Mouse (Mus musculus) fibroblast of lung, adult 2 months (primary cell): ENCODE measurements around the gene Atp2a1.

ENCODE experiments used
- DNase-seq: peaks from one replicate; pipeline ENCODE4 v3.0.0-alpha.2; 2011; ENCODE audit warnings: low read depth

Gene Atp2a1

DNA sequence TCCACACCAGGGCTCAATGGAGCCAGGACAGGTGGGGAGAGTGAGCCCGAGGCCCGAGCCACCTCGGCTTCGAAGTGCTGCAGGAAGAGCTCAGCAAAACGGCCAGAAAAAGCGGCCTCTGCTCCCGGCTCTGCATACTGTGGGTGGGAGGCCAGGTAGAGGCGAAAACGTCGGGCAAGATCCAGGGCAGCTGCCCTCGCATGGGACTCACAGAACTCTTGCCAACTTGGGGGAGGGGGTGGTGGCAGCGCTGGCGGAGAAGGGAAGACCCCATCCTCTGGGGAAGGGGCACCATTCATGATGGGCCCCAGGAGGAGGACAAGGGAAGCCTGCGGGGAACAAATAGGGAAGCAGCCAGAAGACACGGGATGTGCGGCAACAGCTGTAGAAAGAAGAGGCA, 9.8 kb upstream of the Atp2a1 start:
- no peak for DNase-seq

DNA sequence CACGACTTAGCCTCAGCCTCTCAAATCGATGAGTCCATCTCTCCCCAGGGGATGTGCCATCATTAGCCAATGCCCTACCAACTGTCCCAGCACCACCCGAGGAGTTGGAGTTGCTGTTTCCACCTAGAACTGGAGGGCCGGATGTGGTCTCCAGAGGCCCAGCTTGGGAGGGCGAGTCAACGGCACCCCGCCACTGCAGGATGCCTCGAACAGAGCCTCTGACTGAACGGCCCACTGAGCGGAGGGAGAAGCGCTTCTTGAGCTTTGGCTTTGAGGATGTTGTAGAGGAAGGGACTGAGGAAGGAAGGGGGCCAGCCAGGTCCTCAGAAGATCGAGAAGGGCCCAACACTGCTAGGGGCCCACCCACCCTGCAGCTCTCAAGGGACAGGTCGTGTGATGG, 9.4 kb upstream of the Atp2a1 start:
- no peak for DNase-seq

DNA sequence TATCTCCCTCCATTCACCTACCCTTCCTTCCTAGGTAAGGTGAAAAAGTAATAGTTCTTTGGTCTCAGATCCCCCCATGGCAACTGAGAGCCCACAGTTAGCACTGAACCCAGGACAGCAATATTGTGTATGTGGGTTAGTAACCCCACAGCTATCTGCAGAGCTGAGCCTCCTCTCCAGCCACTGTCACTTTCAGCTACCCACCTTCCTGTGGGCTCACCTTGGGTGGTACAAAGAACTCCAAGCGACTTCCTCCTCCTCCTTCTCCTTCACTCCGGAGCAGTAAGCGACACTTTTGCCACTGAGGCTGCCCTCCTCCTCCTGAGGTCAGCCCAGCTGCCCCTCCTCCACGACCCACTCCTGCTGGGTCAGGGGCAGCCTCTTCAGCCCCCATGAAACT, 8.9 kb upstream of the Atp2a1 start:
- DNase-seq, result no peak

DNA sequence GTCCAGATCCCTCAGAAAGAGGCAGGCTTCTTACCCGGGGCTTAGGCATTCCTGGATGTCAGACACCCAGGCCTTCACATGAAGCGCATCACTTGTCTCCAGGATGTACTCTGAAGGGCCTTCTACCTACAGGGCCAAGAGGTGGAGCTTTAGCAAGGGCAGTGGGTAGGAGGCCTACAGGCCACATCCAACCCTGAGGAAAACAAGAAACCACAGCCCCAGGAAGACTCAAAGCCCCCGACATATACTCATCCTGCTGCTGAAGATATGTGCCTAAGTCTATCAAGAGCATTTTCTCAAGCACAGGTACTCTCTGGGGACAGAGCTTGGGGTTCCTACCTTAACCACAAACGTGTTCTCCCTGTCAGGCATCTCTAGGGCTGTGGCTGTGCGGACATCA, 8.5 kb upstream of the Atp2a1 start:
- DNase-seq, result no peak

DNA sequence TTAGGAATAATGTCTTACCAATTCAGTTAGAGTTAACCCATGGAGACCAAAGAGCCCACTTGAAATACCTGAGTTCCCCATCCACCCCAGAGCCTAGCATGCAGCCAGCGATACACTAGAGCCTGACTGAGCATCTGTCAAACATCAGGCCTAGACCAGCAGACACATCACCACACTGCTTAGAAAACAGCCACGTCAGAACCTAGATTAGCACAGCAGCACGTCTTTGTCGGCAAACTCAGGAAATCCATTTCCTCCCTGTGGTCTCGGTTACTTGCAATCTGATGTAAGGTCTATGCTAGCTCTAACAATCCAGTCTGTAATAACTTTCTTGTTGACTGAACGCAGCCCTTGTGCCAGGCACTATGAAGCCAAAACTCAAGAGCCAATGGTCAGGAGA, 7.2 kb upstream of the Atp2a1 start:
- no peak for DNase-seq

DNA sequence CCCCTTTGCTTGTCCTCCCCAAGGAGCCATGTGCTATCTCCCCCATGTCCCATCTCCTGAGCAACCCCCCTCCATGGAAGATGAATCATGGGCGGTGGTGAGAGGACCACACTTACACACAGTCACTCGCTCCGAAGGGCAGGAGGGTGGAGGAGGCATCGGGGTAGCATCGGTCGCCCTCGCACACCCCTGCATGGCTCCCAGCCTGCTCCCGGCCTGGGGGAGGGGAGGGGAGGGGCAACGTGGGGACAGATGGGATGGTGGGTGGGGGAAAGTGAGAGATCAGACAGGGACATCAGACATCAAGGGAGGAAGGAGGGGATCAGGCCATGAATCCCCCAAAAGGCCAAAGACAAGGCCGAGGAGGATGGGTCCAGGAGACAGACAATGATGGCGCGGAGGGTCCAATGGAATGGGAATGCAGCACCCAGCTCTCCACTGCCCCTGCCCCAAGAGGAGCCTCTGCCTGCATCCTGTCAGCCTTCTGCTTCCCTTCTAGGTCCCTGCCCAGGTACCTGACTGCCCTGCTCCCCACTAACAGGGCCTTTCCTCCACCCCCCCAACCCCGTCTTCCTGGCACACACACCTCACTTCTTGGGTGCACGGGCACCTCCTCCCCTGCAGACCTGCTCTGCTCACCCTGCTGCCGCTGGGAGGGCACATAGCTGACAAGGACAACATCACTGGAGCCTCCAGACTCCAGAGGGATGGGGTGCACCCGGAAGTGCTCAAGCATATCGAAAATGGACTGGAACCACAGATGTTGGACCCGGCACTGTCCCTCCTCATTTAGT, 5.1 kb upstream of the Atp2a1 start:
- DNase-seq, result no peak

DNA sequence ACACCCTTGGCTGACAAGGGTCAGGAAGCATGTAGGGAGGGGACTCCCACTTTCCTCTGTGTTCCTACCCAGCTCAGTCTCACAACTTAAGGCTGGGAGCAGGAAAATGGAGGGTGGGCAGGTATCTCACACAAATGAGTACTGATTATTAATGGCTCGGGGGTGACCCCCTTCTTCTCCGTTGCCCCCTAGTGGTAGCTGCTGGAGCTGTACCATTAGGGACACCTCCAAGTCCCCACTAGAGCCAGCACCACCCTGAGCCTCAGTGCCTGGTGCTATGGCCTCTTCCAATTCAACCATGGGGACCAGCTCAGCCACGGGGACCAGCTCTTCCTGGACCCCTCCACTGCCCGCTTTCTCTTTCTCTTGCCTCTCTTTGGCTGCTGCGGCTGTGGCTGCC, 4.4 kb upstream of the Atp2a1 start:
- no peak for DNase-seq

DNA sequence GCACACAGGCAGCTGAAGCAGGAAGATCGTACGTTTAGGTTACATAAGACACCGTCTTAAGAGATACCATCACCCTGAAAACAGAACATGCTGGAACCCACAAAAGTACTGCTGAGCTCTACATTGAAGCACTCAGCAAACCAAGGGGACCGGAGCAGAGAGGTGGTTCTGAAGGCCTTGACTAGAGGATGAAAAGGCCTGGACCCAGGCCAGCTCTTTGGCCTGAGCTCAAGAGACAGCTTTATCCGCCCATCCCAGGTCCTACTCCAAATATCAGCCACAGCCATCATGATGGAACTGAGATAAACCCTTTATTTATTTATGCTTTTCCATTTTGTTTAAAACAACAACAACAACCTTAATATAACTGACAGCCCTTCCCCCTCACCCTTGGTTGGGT, 3.8 kb upstream of the Atp2a1 start:
- DNase-seq, result no peak

DNA sequence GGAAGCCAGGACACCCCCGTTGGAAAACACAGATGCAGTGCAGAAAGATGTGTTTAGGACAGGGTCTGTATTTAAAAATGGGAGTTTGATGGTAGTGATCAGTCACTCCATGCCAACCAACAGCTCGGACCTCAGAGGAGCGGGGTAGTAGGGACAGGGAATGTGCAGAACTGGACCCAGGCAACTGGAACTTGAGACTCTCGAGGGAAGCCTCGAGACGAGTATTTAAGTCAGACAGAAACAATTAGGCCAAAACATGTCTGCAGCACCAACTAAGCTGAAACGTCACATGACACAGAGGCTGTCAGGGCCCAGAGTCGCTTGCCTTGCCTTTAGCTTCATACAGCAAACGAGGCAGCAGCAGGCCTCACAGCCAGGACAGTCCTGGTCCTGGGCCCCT, 3.2 kb upstream of the Atp2a1 start:
- DNase-seq, result no peak

DNA sequence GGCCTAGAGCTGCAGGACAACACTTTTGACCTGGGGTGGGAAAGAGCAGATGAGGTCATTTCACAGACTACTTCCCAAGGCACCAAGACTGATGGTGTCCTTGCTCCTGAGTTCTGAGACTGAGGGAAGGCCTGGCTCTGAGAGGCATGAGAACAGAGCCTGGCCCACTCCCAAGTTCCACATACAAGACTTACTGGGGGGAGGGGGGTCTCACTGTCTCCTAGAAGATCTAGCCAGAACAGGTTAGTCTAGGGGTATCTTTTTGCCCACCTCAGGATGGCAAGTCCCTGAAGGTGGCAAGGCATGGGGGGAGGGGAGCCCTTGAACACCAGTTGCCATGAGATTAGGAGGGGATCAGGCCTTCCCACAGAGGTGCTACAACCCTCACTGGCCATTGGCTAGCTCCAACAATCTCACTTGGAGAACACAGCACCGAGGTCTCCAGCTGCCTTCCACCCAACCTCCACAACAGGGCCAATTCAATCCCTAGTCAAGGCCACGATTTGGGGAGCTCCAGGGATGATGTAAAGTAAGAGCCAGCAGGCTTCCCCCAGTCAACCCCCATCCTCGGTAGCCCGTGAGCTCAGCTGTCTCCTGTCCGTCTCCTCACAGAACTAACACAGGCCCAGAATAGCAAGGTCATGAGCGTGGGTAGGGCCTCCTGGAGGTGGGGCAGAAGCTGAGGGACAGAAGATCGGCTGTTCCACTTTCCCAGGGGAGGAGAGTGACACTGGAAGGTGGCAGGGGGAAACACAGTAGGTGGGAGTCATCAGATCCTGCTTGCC, 2.5 kb upstream of the Atp2a1 start:
- no peak for DNase-seq

DNA sequence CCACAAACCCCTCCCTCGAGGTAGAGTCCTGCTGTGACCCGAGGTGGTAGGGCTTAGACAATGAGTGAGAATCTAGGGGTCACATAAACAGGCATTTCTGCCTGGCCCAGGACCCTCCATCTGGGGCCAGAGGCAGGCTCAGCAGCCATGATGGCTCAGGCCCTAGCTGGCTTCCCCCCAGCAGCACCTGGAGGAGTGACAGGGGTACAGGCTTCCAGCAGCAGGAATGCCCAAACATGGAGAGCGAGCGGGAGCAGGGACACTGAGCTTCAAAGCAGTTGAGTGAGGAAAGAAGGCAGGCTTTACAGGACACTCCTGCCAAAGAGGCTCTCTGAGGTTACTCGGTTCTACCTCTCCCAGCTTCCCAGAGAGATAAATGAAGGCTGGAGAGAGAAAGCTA, 1.9 kb upstream of the Atp2a1 start:
- DNase-seq, result no peak

DNA sequence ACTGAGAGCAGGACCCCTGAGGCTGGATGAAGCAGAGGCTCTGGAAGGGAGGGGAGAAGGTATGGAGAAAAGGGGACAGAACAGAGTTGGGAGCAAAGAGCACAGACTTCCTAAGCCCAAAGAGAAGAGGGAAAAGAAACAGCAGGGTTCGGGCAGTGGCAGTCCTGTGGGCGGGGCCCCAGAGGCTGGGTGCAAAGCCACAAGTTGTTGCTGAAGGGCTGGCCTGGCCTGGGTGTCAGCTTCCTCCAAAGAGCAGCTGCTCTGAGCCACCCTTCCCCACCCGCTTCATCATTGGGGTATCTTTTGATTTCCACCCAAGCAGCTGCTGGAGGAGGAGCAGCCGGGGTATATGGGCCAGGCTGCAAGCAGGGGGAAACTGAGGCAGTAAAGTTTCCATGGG, 1.2 kb upstream of the Atp2a1 start:
- DNase-seq, result no peak

DNA sequence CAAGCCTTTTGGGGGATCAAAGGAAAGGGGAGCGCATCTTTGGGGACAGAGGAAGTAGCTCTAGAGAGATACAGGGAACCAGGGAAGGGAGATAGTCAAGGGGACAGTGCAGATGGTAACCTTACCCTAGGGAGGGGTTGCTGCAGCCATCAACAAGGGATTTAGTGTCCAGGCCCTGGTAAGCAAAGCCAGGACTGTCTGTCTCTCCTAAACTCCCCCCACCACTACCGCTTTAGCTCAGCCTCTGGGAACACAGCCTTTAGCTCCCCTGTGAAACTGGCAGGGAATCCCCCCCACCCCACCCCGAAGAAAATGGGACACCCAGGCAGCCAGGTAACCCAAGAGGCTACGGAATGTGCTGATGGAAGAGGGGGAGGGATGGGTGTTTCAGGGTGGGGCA, 639 bp upstream of the Atp2a1 start:
- DNase-seq, result no peak

DNA sequence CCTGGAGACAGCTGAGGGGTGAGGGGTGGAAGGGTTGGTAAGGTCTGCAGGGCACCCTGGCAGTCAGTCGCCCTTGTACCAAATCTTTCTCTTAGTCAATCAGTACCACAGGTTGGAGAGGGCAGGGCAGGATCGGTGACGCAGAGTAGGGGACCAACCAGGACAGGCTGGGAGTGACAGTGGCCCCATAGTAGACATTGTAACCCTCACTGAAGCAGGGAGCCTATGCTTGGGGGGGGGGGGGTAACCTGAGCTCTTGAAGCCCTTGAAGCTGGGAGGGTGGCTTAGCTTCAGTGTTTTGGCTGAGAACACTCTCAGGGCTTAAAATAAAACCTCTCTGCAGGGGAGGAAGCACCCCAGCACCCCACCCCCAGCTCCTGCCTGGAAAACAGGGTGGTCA, 1.3 kb downstream of the Atp2a1 start:
- no peak for DNase-seq

DNA sequence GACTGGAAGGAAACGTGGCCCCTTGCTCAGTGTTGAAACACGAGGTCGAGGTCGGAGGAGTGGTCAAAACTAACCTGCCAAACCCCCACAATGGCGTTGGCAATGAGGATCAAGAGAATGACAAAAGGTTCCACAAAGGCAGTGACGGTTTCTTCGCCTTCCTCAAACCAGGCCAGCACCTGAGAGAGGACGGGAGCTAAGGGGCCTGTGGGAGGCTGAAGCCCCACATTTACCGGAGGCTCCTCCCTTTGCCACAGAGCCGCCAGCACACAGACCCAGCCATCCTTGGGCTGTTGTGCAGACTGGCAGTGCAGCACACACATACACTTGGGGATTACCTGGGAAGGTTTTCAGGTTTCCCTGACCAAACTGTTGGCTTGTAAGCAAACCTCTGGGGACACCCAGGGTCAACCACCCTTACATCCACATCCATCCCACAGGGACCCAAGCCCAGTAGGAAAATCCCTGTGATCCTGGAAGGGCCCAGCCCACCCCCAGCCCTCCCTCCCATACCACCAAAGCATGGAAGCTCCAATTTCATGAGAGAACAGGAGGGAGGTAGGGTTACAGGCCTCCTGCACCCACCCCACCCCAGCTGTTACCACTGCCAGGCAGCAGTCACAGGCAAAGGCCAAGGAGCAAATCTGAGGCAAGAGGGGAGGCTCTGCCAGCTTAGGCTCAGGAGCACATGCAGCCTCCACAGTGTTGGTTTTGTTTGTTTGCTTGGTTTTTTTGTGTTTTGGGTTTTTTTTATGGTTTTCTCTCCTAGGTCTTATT, 2.1 kb downstream of the Atp2a1 start:
- DNase-seq, result no peak

DNA sequence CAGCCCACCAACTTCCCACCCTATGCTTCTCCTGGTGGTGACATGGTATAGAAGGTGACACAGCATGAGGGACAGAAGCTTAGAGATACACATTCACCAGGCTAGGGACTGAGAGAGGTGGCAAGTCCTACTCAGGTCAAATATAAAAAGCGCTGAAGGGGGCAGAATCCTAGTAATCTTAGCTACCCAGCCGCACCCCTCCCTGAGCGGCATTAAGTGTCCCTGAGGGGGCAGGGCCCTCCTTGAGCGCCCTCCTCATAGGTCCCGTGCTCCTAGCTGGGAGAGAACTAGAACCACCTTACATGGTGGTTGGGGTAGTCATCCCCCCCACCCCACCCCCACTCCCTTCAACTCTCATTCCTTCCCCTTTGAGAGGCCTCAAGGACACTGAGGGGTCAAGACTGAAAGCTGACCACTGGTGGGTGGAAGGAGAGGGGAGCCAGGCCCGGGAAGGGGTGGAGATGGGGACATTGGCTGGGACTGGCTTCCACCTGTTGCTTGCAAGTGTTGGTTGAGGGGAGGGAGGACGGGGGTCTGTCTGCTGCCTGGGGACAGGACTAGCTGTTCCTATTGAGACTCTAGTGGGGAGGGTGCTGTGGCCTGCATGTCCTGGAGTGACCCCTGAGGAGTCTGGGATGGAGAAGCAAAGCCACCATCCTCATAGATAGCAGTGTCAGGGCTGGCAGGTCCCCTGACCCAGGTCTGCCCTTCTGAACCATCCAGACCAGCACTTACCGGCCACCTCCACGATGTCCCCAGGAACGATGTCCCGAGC, 3.9 kb downstream of the Atp2a1 start:
- no peak for DNase-seq

DNA sequence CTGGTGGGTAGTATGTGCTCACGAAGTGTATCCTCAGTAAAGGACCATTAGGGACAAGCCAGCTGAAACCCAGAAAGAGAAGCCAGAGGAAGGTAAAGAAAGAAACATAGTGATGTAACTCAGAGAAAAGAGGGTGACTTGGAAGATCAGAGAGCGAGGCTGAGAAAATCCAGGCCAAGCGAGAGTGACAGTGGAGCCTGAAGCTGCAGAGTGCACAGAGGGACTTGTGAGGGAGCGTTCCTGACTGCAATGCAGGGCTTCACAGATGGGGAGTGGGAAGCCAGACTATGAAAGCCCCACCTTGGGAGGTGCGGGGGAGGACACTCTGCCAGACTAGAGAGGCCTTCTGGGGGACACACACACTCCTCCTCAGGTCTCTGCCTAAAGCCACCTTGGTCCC, 4.7 kb downstream of the Atp2a1 start:
- DNase-seq, result no peak

DNA sequence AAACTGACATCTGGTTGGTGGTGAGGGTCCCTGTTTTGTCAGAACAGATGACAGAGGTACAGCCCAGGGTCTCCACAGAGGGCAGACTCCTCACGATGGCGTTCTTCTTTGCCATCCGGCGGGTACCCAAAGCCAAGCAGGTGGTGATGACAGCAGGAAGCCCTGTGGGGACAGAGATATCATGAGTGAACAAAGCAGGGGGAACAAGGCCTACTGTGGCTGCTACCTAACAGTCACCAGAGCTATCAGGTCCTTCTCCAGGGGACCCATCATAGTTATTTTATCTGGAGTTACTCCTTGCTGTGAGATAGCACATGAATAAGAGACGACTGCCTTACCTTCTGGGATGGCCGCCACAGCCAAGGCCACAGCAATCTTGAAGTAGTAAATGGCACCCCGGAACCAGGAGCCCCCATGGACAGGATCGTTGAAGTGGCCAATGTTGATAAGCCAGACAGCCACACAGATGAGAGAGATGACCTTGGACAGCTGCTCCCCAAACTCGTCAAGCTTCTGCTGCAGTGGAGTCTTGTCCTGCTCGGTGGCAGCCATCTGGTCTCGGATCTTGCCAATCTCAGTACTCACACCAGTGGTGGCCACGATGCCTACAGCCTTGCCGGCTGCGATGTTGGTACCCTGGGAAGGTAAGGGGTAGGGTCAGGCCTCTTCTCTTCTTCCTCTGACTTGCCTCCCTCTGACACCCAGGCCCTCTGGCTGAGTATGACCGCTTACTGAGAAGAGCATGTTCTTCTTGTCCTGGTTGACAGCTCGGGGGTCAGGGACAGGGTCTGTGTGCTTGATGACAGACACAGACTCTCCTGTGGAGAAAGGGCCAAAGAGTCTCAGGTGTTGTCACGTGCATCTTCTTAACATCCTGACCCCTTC, 6.3 kb downstream of the Atp2a1 start:
- DNase-seq, result no peak

DNA sequence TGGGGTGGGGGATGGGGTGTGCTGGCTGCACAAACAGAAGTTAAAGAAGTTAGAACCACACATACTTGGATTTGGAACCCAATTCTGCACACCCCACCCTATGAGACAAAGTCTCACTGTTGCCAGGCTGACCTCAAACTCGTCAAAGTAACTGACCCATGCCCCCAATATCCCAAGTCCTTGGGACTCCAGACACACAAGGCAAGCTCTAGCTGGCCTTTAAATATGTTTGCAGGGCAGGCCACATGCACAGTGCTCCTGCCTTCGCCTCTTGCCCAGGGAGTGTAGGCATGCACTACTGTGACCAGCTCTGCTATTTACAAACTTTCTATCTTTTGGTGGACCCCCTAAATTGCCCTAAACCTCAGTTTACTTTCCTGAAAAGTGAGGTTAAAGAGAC, 7.7 kb downstream of the Atp2a1 start:
- no peak for DNase-seq

DNA sequence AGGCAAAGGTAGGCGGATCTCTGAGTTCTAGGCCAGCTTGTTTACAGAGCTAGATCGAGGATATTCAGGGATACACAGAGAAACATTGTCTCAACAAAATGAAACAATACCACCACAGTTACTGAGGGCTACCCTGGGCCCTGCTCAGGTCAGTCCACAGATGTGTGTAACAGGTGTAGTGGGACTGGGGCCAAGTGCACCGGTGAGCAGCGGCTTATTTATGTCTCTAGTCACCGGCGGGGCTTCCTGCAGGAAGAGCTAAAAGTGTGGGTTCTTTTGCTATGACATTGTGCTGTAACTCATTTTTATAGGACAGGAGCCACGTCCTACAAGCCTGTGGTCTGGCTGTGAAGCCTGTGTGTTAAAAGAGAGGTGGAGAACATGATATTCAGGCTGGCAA, 9.0 kb downstream of the Atp2a1 start:
- no peak for DNase-seq

DNA sequence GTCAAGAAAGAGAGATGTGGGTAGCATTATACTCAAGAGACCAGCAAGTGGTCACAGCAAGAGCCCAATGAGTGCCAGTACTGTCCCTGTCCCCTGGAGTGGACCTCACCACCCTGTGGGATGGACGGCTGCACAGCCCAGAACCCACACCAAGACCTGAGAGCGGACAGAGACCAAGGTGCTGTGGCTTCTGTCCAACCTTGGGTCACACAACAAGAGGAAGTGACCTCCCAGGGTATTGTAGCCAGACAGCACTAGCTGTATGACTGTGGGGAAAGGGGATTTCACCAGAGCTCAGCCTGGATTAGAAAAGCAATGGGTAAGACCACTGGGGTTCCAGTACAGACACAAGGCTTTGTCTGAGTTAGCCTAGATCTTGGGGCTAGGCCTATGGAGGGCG, 10.7 kb downstream of the Atp2a1 start:
- DNase-seq, result no peak
